Comparison of ENCODE assay signal across 29 mouse cellular contexts in genomic region chr9:41772281-41772902, GRCm38 (mm10).
DNase-seq lines count a peak whose midpoint lies in the region; ATAC-seq and TF ChIP-seq lines count a peak whose summit lies in the region.
"Had no signal": no experiment of that assay in that cellular context is flagged by ENCODE, and none has a peak within 500 bp of the region (broad histone marks: within the 10 kb centered on the region; RNA-seq: fewer than 3 reads in every experiment).

No protein-coding gene starts in this region.

- H3K9ac ChIP-seq in forebrain, embryonic 13.5 days, result no peak overlapping the region
- no peak overlapping the region for H3K9ac ChIP-seq in forebrain, embryonic 11.5 days (ENCODE audit: low read length)
- H3K9ac ChIP-seq in hindbrain, embryonic 16.5 days (ENCODE audit: low read depth, low read length), result no peak overlapping the region
- H3K9ac ChIP-seq in hindbrain, embryonic 11.5 days (ENCODE audit: low read depth, low read length), result no peak overlapping the region
- H3K9ac ChIP-seq in midbrain, postnatal 0 days (replicated peaks; ENCODE audit: low read length, poor library complexity, severe bottlenecking), result no peak overlapping the region
- H3K9ac ChIP-seq in midbrain, embryonic 15.5 days, result no peak overlapping the region
- no peak overlapping the region for H3K9ac ChIP-seq in forebrain, postnatal 0 days
- H3K9ac ChIP-seq: heart, embryonic 15.5 days; limb, embryonic 12.5 days; liver, embryonic 12.5 days; midbrain, embryonic 12.5 days; stomach, embryonic 15.5 days had no signal

- H3K9me3 ChIP-seq in forebrain, embryonic 13.5 days (replicated peaks), result peaks cover 5% of the 10 kb centered on the region; the same call in 1 of the 2 replicates
- no peaks in the 10 kb centered on the region for H3K9me3 ChIP-seq in forebrain, embryonic 11.5 days (ENCODE audit: control insufficient read depth, low read length)
- H3K9me3 ChIP-seq in hindbrain, embryonic 16.5 days (ENCODE audit: control insufficient read depth, low read length), result peaks cover 2% of the 10 kb centered on the region; the same call in 1 of the 2 replicates
- no peaks in the 10 kb centered on the region for H3K9me3 ChIP-seq in hindbrain, embryonic 11.5 days (ENCODE audit: control insufficient read depth, low read length)
- no peaks in the 10 kb centered on the region for H3K9me3 ChIP-seq in midbrain, postnatal 0 days (ENCODE audit: low read length)
- H3K9me3 ChIP-seq in midbrain, embryonic 15.5 days, result no peaks in the 10 kb centered on the region
- H3K9me3 ChIP-seq in forebrain, postnatal 0 days (ENCODE audit: low read length), result no peaks in the 10 kb centered on the region
- H3K9me3 ChIP-seq: heart, embryonic 10.5 days; heart, embryonic 15.5 days; limb, embryonic 12.5 days; liver, embryonic 12.5 days; midbrain, embryonic 12.5 days; stomach, embryonic 15.5 days had no signal

- no peak for DNase-seq in forebrain, embryonic 11.5 days (ENCODE audit: low spot score)
- DNase-seq in hindbrain, embryonic 11.5 days (ENCODE audit: low spot score), result no peak
- DNase-seq in midbrain, postnatal 0 days (ENCODE audit: low spot score), result peak; percentile 74
- peak; percentile 18 for DNase-seq in forebrain, postnatal 0 days
- no peak for DNase-seq in spleen, postnatal 4 days (ENCODE audit: low spot score in 2 of 2)
- DNase-seq: adrenal gland, postnatal 36 days; cerebellum, adult 8-10 months; gastrocnemius, postnatal 14 days; heart, adult 11 months; kidney, adult 9 months; kidney, postnatal 10 days; layer of hippocampus, postnatal 36 days; lung, adult 18-20 months; lung, postnatal 4 days; retina, postnatal 1 day; right cerebral cortex, postnatal 14 days had no signal

- TF ChIP-seq CTCF in midbrain, postnatal 0 days (IDR thresholded peaks at IDR 0.05), result no peak
- TF ChIP-seq CTCF in forebrain, postnatal 0 days (IDR thresholded peaks at IDR 0.05; ENCODE audit: low read depth), result no peak

- no peaks in the 10 kb centered on the region for H3K4me1 ChIP-seq in forebrain, embryonic 13.5 days
- no peaks in the 10 kb centered on the region for H3K4me1 ChIP-seq in forebrain, embryonic 11.5 days (replicated peaks; ENCODE audit: control insufficient read depth, insufficient read depth, low read length)
- H3K4me1 ChIP-seq in hindbrain, embryonic 16.5 days (ENCODE audit: control insufficient read depth, insufficient read depth, low read depth, low read length), result peaks cover 2% of the 10 kb centered on the region; the same call in 1 of the 2 replicates
- no peaks in the 10 kb centered on the region for H3K4me1 ChIP-seq in hindbrain, embryonic 11.5 days (replicated peaks; ENCODE audit: control insufficient read depth, insufficient read depth, low read length)
- no peaks in the 10 kb centered on the region for H3K4me1 ChIP-seq in midbrain, postnatal 0 days (ENCODE audit: insufficient read depth, low read length)
- H3K4me1 ChIP-seq in midbrain, embryonic 15.5 days, result no peaks in the 10 kb centered on the region
- H3K4me1 ChIP-seq in forebrain, postnatal 0 days (ENCODE audit: insufficient read depth), result no peaks in the 10 kb centered on the region
- H3K4me1 ChIP-seq: heart, embryonic 10.5 days; heart, embryonic 15.5 days; liver, embryonic 12.5 days; megakaryocyte, embryonic 14.5 days; stomach, embryonic 15.5 days had no signal

- ATAC-seq in forebrain, embryonic 13.5 days, result peak; percentile 81; the same call in 1 of the 2 replicates
- ATAC-seq in forebrain, embryonic 11.5 days (replicated peaks; ENCODE audit: low FRiP score), result no peak
- ATAC-seq in hindbrain, embryonic 16.5 days, result peak; percentile 79
- ATAC-seq in hindbrain, embryonic 11.5 days (ENCODE audit: low FRiP score), result no peak
- ATAC-seq in midbrain, postnatal 0 days (ENCODE audit: low FRiP score), result no peak
- no peak for ATAC-seq in midbrain, embryonic 15.5 days (replicated peaks)
- ATAC-seq in forebrain, postnatal 0 days, result no peak
- ATAC-seq: CD4-positive, CD25-positive, alpha-beta regulatory T cell, adult 4 months; intestine, postnatal 0 days; liver, embryonic 12.5 days; lung, postnatal 0 days had no signal

- H3K27ac ChIP-seq in forebrain, embryonic 13.5 days, result peak overlapping the region; percentile 45; the same call in 1 of the 2 replicates
- no peak overlapping the region for H3K27ac ChIP-seq in forebrain, embryonic 11.5 days (ENCODE audit: low read depth, low read length)
- H3K27ac ChIP-seq in hindbrain, embryonic 16.5 days (ENCODE audit: low read depth, low read length), result no peak overlapping the region
- no peak overlapping the region for H3K27ac ChIP-seq in hindbrain, embryonic 11.5 days (ENCODE audit: low read depth, low read length)
- H3K27ac ChIP-seq in midbrain, postnatal 0 days (ENCODE audit: low read depth, low read length), result no peak overlapping the region
- no peak overlapping the region for H3K27ac ChIP-seq in midbrain, embryonic 15.5 days
- no peak overlapping the region for H3K27ac ChIP-seq in forebrain, postnatal 0 days (ENCODE audit: low read depth, low read length)
- H3K27ac ChIP-seq: heart, embryonic 10.5 days; heart, embryonic 15.5 days; liver, embryonic 12.5 days; midbrain, embryonic 12.5 days; stomach, embryonic 15.5 days had no signal

- no peak overlapping the region for H3K4me2 ChIP-seq in forebrain, embryonic 13.5 days
- H3K4me2 ChIP-seq in forebrain, embryonic 11.5 days (ENCODE audit: low read depth, low read length, severe bottlenecking), result no peak overlapping the region
- no peak overlapping the region for H3K4me2 ChIP-seq in hindbrain, embryonic 16.5 days (ENCODE audit: low read length)
- H3K4me2 ChIP-seq in hindbrain, embryonic 11.5 days (replicated peaks; ENCODE audit: low read depth, low read length), result no peak overlapping the region
- no peak overlapping the region for H3K4me2 ChIP-seq in midbrain, postnatal 0 days (ENCODE audit: low read depth, low read length, poor library complexity, severe bottlenecking)
- H3K4me2 ChIP-seq in midbrain, embryonic 15.5 days, result no peak overlapping the region
- H3K4me2 ChIP-seq in forebrain, postnatal 0 days (ENCODE audit: low read depth), result no peak overlapping the region
- H3K4me2 ChIP-seq: heart, embryonic 15.5 days; limb, embryonic 12.5 days; liver, embryonic 12.5 days; midbrain, embryonic 12.5 days; stomach, embryonic 15.5 days had no signal

- no peaks in the 10 kb centered on the region for H3K36me3 ChIP-seq in forebrain, embryonic 13.5 days (ENCODE audit: poor library complexity, severe bottlenecking)
- no peaks in the 10 kb centered on the region for H3K36me3 ChIP-seq in forebrain, embryonic 11.5 days (ENCODE audit: control insufficient read depth, insufficient read depth, low read length)
- H3K36me3 ChIP-seq in hindbrain, embryonic 16.5 days (ENCODE audit: control insufficient read depth, insufficient read depth, low read length), result no peaks in the 10 kb centered on the region
- no peaks in the 10 kb centered on the region for H3K36me3 ChIP-seq in hindbrain, embryonic 11.5 days (ENCODE audit: control insufficient read depth, insufficient read depth, low read length)
- no peaks in the 10 kb centered on the region for H3K36me3 ChIP-seq in midbrain, postnatal 0 days (ENCODE audit: insufficient read depth, low read length)
- H3K36me3 ChIP-seq in midbrain, embryonic 15.5 days (replicated peaks), result no peaks in the 10 kb centered on the region
- H3K36me3 ChIP-seq in forebrain, postnatal 0 days (ENCODE audit: insufficient read depth), result no peaks in the 10 kb centered on the region
- H3K36me3 ChIP-seq: heart, embryonic 10.5 days; heart, embryonic 15.5 days; limb, embryonic 12.5 days; liver, embryonic 12.5 days; midbrain, embryonic 12.5 days; stomach, embryonic 15.5 days had no signal

- 86% methylated on average over 8 of the region's 8 CpGs for WGBS in forebrain, embryonic 13.5 days
- WGBS in forebrain, embryonic 11.5 days, result 94% methylated on average over 8 of the region's 8 CpGs
- 73% methylated on average over 8 of the region's 8 CpGs for WGBS in hindbrain, embryonic 16.5 days
- 92% methylated on average over 8 of the region's 8 CpGs for WGBS in hindbrain, embryonic 11.5 days
- WGBS in midbrain, postnatal 0 days, result 83% methylated on average over 8 of the region's 8 CpGs
- WGBS in midbrain, embryonic 15.5 days, result 91% methylated on average over 8 of the region's 8 CpGs
- WGBS in forebrain, postnatal 0 days, result 77% methylated on average over 8 of the region's 8 CpGs

- no peaks in the 10 kb centered on the region for H3K27me3 ChIP-seq in forebrain, embryonic 13.5 days
- H3K27me3 ChIP-seq in forebrain, embryonic 11.5 days (ENCODE audit: control insufficient read depth, insufficient read depth, low read length), result no peaks in the 10 kb centered on the region
- H3K27me3 ChIP-seq in hindbrain, embryonic 16.5 days (replicated peaks; ENCODE audit: control insufficient read depth, insufficient read depth, low read length), result no peaks in the 10 kb centered on the region
- H3K27me3 ChIP-seq in hindbrain, embryonic 11.5 days (ENCODE audit: control insufficient read depth, insufficient read depth, low read length), result no peaks in the 10 kb centered on the region
- no peaks in the 10 kb centered on the region for H3K27me3 ChIP-seq in midbrain, postnatal 0 days (ENCODE audit: insufficient read depth, low read length)
- no peaks in the 10 kb centered on the region for H3K27me3 ChIP-seq in midbrain, embryonic 15.5 days (replicated peaks)
- no peaks in the 10 kb centered on the region for H3K27me3 ChIP-seq in forebrain, postnatal 0 days (ENCODE audit: insufficient read depth, low read length)
- H3K27me3 ChIP-seq: heart, embryonic 15.5 days; limb, embryonic 12.5 days; liver, embryonic 12.5 days; megakaryocyte, embryonic 14.5 days; midbrain, embryonic 12.5 days; stomach, embryonic 15.5 days had no signal

- H3K4me3 ChIP-seq in forebrain, embryonic 13.5 days, result no peak overlapping the region
- no peak overlapping the region for H3K4me3 ChIP-seq in forebrain, embryonic 11.5 days (ENCODE audit: low read depth, low read length)
- no peak overlapping the region for H3K4me3 ChIP-seq in hindbrain, embryonic 16.5 days (ENCODE audit: low read length)
- H3K4me3 ChIP-seq in hindbrain, embryonic 11.5 days (ENCODE audit: low read depth, low read length), result no peak overlapping the region
- no peak overlapping the region for H3K4me3 ChIP-seq in midbrain, postnatal 0 days (ENCODE audit: low read depth, low read length)
- H3K4me3 ChIP-seq in midbrain, embryonic 15.5 days, result no peak overlapping the region
- H3K4me3 ChIP-seq in forebrain, postnatal 0 days (ENCODE audit: low read depth, low read length), result no peak overlapping the region
- H3K4me3 ChIP-seq: heart, embryonic 10.5 days; heart, embryonic 15.5 days; limb, embryonic 12.5 days; liver, embryonic 12.5 days; megakaryocyte, embryonic 14.5 days; midbrain, embryonic 12.5 days; stomach, embryonic 15.5 days had no signal

Comparison
In these comparisons a context has a peak if more than half of its experiments do, and no peak if none do; other contexts are left out.
1. ATAC-seq: peak in forebrain, embryonic 13.5 days (single experiment) and hindbrain, embryonic 16.5 days (single experiment); none in forebrain, embryonic 11.5 days (single experiment), hindbrain, embryonic 11.5 days (single experiment), midbrain, postnatal 0 days (single experiment), midbrain, embryonic 15.5 days (single experiment) and forebrain, postnatal 0 days (single experiment).
2. DNase-seq: peak in midbrain, postnatal 0 days (single experiment) and forebrain, postnatal 0 days (single experiment); none in forebrain, embryonic 11.5 days (single experiment), hindbrain, embryonic 11.5 days (single experiment) and spleen, postnatal 4 days (0 of 2).